Mouse (Mus musculus) gastrocnemius, postnatal 4 days (tissue): ENCODE data around the gene Kirrel. TPM values are rescaled to one million over a fixed set of nuclear protein-coding genes. Genes with fewer than 3 reads are reported as not detected.

Source experiments
- total RNA-seq, 2 experiments: library from RNA; stranded (reverse); gene quantifications; 2 replicates each; pipeline ENCODE4 v1.2.3; 2021

Kirrel gene
- total RNA-seq, 2 experiments from 2014 or later: 29.1 to 30.5 TPM

Other genes starting within 250 kb of the Kirrel start
- gene Cd1d1, start 175.3 kb downstream of the Kirrel start, total RNA-seq: 10 to 100 TPM; 12.0 to 13.5 TPM
- 10 to 100 TPM in 1 of 2 experiments, 1 to 10 TPM in 1; 9.4 to 12.4 TPM for gene Fcrls, start 89.0 kb upstream of the Kirrel start, total RNA-seq
- 1 to 10 TPM in 1 of 2 experiments, not detected in 1; 1.4 TPM for gene Cd5l, start 183.1 kb upstream of the Kirrel start, total RNA-seq
- under 1 TPM in 1 of 2 experiments, not detected in 1; 0.21 TPM for gene Fcrl1, start 201.6 kb upstream of the Kirrel start, total RNA-seq